8 mouse cellular contexts compared by ENCODE assay signal in genomic region chr15:20448861-20449663, GRCm38 (mm10). TPM values are rescaled to one million over a fixed set of nuclear protein-coding genes. Genes with fewer than 3 reads are reported as not detected.
DNase-seq lines count a peak whose midpoint lies in the region; ATAC-seq lines count a peak whose summit lies in the region.

TSS of gene Cdh12 (plus strand) at chr15:20449265.

- no peaks in the 10 kb centered on the region for H3K4me1 ChIP-seq in kidney, embryonic 16.5 days (ENCODE audit: insufficient read depth, low read length)
- H3K4me1 ChIP-seq in forebrain, embryonic 13.5 days = peaks cover 6% of the 10 kb centered on the region; the same call in 1 of the 2 replicates
- H3K4me1 ChIP-seq in neural tube, embryonic 11.5 days (ENCODE audit: control insufficient read depth, insufficient read depth, low read length) = no peaks in the 10 kb centered on the region

- DNase-seq in kidney, adult 11 months = no peak
- peak; percentile 35 to 51 for DNase-seq in layer of hippocampus, postnatal 14 days (ENCODE audit: low spot score in 2 of 2)
- DNase-seq in neural tube, embryonic 11.5 days (ENCODE audit: low spot score) = peak; percentile 40
- no peak for DNase-seq in B cell, adult 2 months
- no peak for DNase-seq in gastrocnemius, postnatal 36 days
- no peak for DNase-seq in lung, postnatal 14 days

- peak within 1 kb of the TSS; percentile 47 for H3K4me2 ChIP-seq in kidney, embryonic 16.5 days (replicated peaks; ENCODE audit: low read depth, low read length)
- peak within 1 kb of the TSS; percentile 79 for H3K4me2 ChIP-seq in forebrain, embryonic 13.5 days
- H3K4me2 ChIP-seq in neural tube, embryonic 11.5 days (ENCODE audit: low read depth) = peak within 1 kb of the TSS; percentile 60

- no peaks in the 10 kb centered on the region for H3K27me3 ChIP-seq in kidney, embryonic 16.5 days (ENCODE audit: insufficient read depth, low read length)
- H3K27me3 ChIP-seq in forebrain, embryonic 13.5 days = no peaks in the 10 kb centered on the region
- no peaks in the 10 kb centered on the region for H3K27me3 ChIP-seq in neural tube, embryonic 11.5 days (ENCODE audit: control insufficient read depth, insufficient read depth, low read length)

- H3K27ac ChIP-seq in kidney, embryonic 16.5 days (ENCODE audit: low read length) = no peak within 1 kb of the TSS
- H3K27ac ChIP-seq in forebrain, embryonic 13.5 days = no peak within 1 kb of the TSS
- no peak within 1 kb of the TSS for H3K27ac ChIP-seq in neural tube, embryonic 11.5 days (ENCODE audit: low read depth, low read length)

- 13% methylated on average over 18 of the region's 18 CpGs for WGBS in kidney, embryonic 16.5 days
- 5% methylated on average over 18 of the region's 18 CpGs for WGBS in forebrain, embryonic 13.5 days
- WGBS in neural tube, embryonic 11.5 days = 14% methylated on average over 18 of the region's 18 CpGs

- H3K4me3 ChIP-seq in kidney, embryonic 16.5 days (ENCODE audit: low read length) = peak within 1 kb of the TSS; percentile 29
- H3K4me3 ChIP-seq in forebrain, embryonic 13.5 days = peak within 1 kb of the TSS; percentile 44
- peak within 1 kb of the TSS; percentile 35 for H3K4me3 ChIP-seq in neural tube, embryonic 11.5 days (ENCODE audit: low read depth, low read length)

- no peak for ATAC-seq in kidney, embryonic 16.5 days (ENCODE audit: low FRiP score, low TSS enrichment)
- ATAC-seq in forebrain, embryonic 13.5 days = peak; percentile 91
- ATAC-seq in neural tube, embryonic 11.5 days (ENCODE audit: insufficient read depth, low FRiP score, low TSS enrichment) = peak; percentile 81

- H3K36me3 ChIP-seq in kidney, embryonic 16.5 days (ENCODE audit: insufficient read depth, low read length) = no peaks in the 10 kb centered on the region
- no peaks in the 10 kb centered on the region for H3K36me3 ChIP-seq in forebrain, embryonic 13.5 days (ENCODE audit: poor library complexity, severe bottlenecking)
- H3K36me3 ChIP-seq in neural tube, embryonic 11.5 days (ENCODE audit: control insufficient read depth, insufficient read depth, low read length) = no peaks in the 10 kb centered on the region

- no peaks in the 10 kb centered on the region for H3K9me3 ChIP-seq in kidney, embryonic 16.5 days (ENCODE audit: low read length)
- H3K9me3 ChIP-seq in forebrain, embryonic 13.5 days (replicated peaks) = no peaks in the 10 kb centered on the region
- no peaks in the 10 kb centered on the region for H3K9me3 ChIP-seq in neural tube, embryonic 11.5 days (ENCODE audit: control insufficient read depth, low read length)

- H3K9ac ChIP-seq in kidney, embryonic 16.5 days (replicated peaks; ENCODE audit: low read length) = 0 out of 2 replicates have a peak within 1 kb of the TSS, but pooled peaks have one; percentile 26
- H3K9ac ChIP-seq in forebrain, embryonic 13.5 days = peak within 1 kb of the TSS; percentile 60
- H3K9ac ChIP-seq in neural tube, embryonic 11.5 days (ENCODE audit: low read length) = peak within 1 kb of the TSS; percentile 52

- intact Hi-C loops in gastrocnemius, postnatal 36 days (cut with DNase I) = no loop called here

RNA-seq across cellular contexts. Expression of gene Cdh12, which starts in this region (rescaled TPM):
- polyA plus RNA-seq in kidney, embryonic 16.5 days (2015; fragmentation: Nextera tagmentation; extraction: Ambion mirVana) = 0.03 and 0.06 TPM in 2 replicates
- 2.0 and 2.1 TPM in 2 replicates for polyA plus RNA-seq in forebrain, embryonic 13.5 days (2015; fragmentation: Nextera tagmentation; extraction: Ambion mirVana)
- total RNA-seq in layer of hippocampus, postnatal 14 days (2021) = 10 to 100 TPM; 23.6 to 28.6 TPM
- 1.0 and 2.5 TPM in 2 replicates for polyA plus RNA-seq in neural tube, embryonic 11.5 days (2014; fragmentation: Nextera tagmentation; extraction: Ambion mirVana)
- total RNA-seq in gastrocnemius, postnatal 36 days (2021) = not detected

Comparison
In these comparisons a context has a peak if more than half of its experiments do, and no peak if none do; other contexts are left out.
1. RNA of gene Cdh12 (total RNA-seq): 23.6 to 28.6 TPM in layer of hippocampus, postnatal 14 days; not detected in gastrocnemius, postnatal 36 days; every median in the first group is over 10 times any median in the second.
2. DNase-seq: peak in layer of hippocampus, postnatal 14 days (2 of 2) and neural tube, embryonic 11.5 days (single experiment); none in kidney, adult 11 months (single experiment), B cell, adult 2 months (0 of 2), gastrocnemius, postnatal 36 days (0 of 2) and lung, postnatal 14 days (single experiment).
3. Peak in every context shown above with its lines, with median percentiles within 50 percentile points of each other: H3K4me2 ChIP-seq, H3K4me3 ChIP-seq and H3K9ac ChIP-seq.